Mouse (Mus musculus) myocyte (in vitro differentiated cells): ENCODE results near the gene Pygo2.

Experiments
- CEBPB ChIP-seq: IDR thresholded peaks from 2 replicates; pipeline ENCODE4 v1.6.1; 2011; ENCODE audit warnings: mild to moderate bottlenecking, moderate library complexity; ENCODE audit not compliant: poor library complexity, insufficient read depth, severe bottlenecking
- E2F4 ChIP-seq: IDR thresholded peaks from one replicate; pipeline ENCODE4 v1.6.1; 2011; ENCODE audit warnings: mild to moderate bottlenecking, control low read depth, moderate library complexity; ENCODE audit not compliant: insufficient read depth
- MAX ChIP-seq: IDR thresholded peaks from one replicate; pipeline ENCODE4 v1.6.1; 2011; ENCODE audit warnings: low read depth, mild to moderate bottlenecking, control low read depth
- POLR2A ChIP-seq: IDR thresholded peaks from one replicate; pipeline ENCODE4 v1.6.1; 2011; ENCODE audit warnings: low read depth, mild to moderate bottlenecking, control low read depth, moderate library complexity; ENCODE audit not compliant: insufficient read length
- POLR2AphosphoS2 ChIP-seq: IDR thresholded peaks from one replicate; pipeline ENCODE4 v1.6.1; 2011; ENCODE audit warnings: low read depth, control low read depth; ENCODE audit not compliant: insufficient read length
- REST ChIP-seq: IDR thresholded peaks from one replicate; pipeline ENCODE4 v1.6.1; 2011; ENCODE audit warnings: mild to moderate bottlenecking, control low read depth, moderate library complexity; ENCODE audit not compliant: insufficient read depth, insufficient read length
- TCF12 ChIP-seq: IDR thresholded peaks from one replicate; pipeline ENCODE4 v1.6.1; 2011; ENCODE audit warnings: mild to moderate bottlenecking, control low read depth; ENCODE audit not compliant: poor library complexity, insufficient read depth, severe bottlenecking

- no peak for TF ChIP-seq E2F4
- TF ChIP-seq POLR2A = no peak
- no peak for TF ChIP-seq CEBPB
- TF ChIP-seq TCF12 = no peak
- no peak for TF ChIP-seq REST
- TF ChIP-seq MAX = no peak
- TF ChIP-seq POLR2AphosphoS2 = no peak
These were observed 47.8 kb upstream of the Pygo2 start for GRCm38 (mm10) chr3:89382033-89382882.
